Mouse (Mus musculus) lung, postnatal 0 days (tissue): Measurements from ENCODE around the gene Uqcc3. TPM values are rescaled to one million over a fixed set of nuclear protein-coding genes. Genes with fewer than 3 reads are reported as not detected.
"Not testable (repeated sequence)": the region's sequence is repeated elsewhere in the genome, so short reads cannot be mapped to it uniquely, and the experiment has no call there.

Experiments used
- ATAC-seq: fragments of 200-750 bp; cut with Nextera tagmentation; 2 replicates; pipeline ENCODE4 v1.8.0; 2017; ENCODE audit warnings: moderate library complexity
- DNase-seq: peaks from one replicate; pipeline ENCODE4 v3.0.0-alpha.2; 2016; ENCODE audit warnings: low spot score
- H3K27ac ChIP-seq: fragments of 300-500 bp; sonication (generic); 2 replicates; pipeline ENCODE4 v1.5.1; 2014; ENCODE audit warnings: antibody characterized with exemption, mild to moderate bottlenecking, low read length, mixed read lengths
- H3K27me3 ChIP-seq: fragments of 300-500 bp; sonication (generic); replicated peaks from 2 replicates; pipeline ENCODE4 v1.6.1; 2014; ENCODE audit warnings: low read length, mixed read lengths; ENCODE audit not compliant: insufficient read depth
- H3K36me3 ChIP-seq: fragments of 300-500 bp; sonication (generic); 2 replicates; pipeline ENCODE4 v1.6.1; 2014; ENCODE audit warnings: low read length, mixed read lengths; ENCODE audit not compliant: insufficient read depth
- H3K4me1 ChIP-seq: fragments of 300-500 bp; sonication (generic); 2 replicates; pipeline ENCODE4 v1.6.1; 2014; ENCODE audit warnings: antibody characterized with exemption, low read depth, low read length, mixed read lengths; ENCODE audit not compliant: insufficient read depth
- H3K4me2 ChIP-seq: fragments of 300-500 bp; sonication (generic); replicated peaks from 2 replicates; pipeline ENCODE4 v1.6.1; 2014; ENCODE audit warnings: low read depth, mild to moderate bottlenecking, low read length, moderate library complexity, mixed read lengths
- H3K4me3 ChIP-seq: fragments of 300-500 bp; sonication (generic); 2 replicates; pipeline ENCODE4 v1.5.1; 2014; ENCODE audit warnings: low read depth, low read length
- H3K9ac ChIP-seq: fragments of 300-500 bp; sonication (generic); replicated peaks from 2 replicates; pipeline ENCODE4 v1.6.1; 2014; ENCODE audit warnings: low read depth, mild to moderate bottlenecking
- H3K9me3 ChIP-seq: fragments of 300-500 bp; sonication (generic); 2 replicates; pipeline ENCODE4 v1.6.1; 2016; ENCODE audit warnings: low read length, mixed read lengths
- CTCF ChIP-seq: IDR thresholded peaks from 2 replicates; pipeline ENCODE4 v1.5.1; 2016; ENCODE audit warnings: antibody characterized with exemption, mild to moderate bottlenecking
- EP300 ChIP-seq: IDR thresholded peaks from 2 replicates; pipeline ENCODE4 v1.6.1; 2016; ENCODE audit warnings: antibody characterized with exemption, mild to moderate bottlenecking, control low read depth
- WGBS: fragments of 180-500 bp; shearing (Covaris S2); extraction: QIAGEN DNeasy Blood & Tissue Kit; methylation state at CpG from one replicate; pipeline ENCODE4 v1.1.7; 2014; 5-methylcytosine and 5-hydroxymethylcytosine counted together
- polyA plus RNA-seq: library from polyadenylated mRNA; unstranded; fragments of >200 nt; fragmentation: Nextera tagmentation; extraction: Ambion mirVana; gene quantifications from 2 replicates; pipeline ENCODE4 v1.2.1, GENCODE M21; 2015

Gene Uqcc3
- polyA plus RNA-seq, 1 experiment from 2014 or later: 84.3 TPM

DNA sequence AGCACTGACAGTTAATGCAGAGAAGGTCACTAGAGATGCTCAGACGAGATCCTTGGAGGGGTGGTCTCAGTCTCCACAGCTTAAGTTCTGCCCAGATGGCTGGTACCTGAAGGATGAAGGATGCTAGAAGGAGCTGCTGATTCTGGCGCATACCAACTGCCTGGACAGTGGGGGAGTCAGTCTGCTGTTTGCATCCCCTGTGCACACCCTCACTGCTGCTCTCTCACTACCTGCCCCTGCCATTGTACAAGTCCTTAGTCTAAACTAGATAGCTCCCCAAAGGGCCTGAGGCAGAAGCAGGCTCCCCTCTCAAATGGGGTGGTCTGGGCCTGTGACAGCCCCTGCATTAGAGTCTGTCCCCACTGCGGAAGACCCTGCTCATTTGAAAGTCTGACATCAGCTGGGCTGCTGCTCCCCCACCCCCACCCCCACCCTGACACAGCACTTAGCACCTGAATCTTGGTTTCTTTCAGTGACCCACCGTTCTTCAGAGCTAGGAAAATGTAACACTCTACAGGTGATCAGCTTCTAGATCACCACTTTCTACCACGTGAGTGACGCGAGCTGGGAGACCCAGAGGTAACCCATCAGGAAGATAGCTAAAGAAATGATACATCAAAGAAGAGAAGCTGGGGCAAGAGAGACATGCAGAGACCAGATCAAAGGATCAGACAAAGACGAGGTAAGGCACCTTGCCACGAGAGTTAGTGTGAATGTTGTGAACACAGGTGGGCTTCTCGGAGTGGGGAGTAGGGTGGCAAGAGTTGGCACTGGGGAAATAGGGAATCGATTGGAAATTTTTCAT lies 41.4 kb downstream of the Uqcc3 start, which contains the start of gene Gng3:
Gene Gng3 (minus strand): TSS at position 92 of the 805 bp plus-strand sequence.
- DNase-seq (no peak), ATAC-seq (no peak)

DNA sequence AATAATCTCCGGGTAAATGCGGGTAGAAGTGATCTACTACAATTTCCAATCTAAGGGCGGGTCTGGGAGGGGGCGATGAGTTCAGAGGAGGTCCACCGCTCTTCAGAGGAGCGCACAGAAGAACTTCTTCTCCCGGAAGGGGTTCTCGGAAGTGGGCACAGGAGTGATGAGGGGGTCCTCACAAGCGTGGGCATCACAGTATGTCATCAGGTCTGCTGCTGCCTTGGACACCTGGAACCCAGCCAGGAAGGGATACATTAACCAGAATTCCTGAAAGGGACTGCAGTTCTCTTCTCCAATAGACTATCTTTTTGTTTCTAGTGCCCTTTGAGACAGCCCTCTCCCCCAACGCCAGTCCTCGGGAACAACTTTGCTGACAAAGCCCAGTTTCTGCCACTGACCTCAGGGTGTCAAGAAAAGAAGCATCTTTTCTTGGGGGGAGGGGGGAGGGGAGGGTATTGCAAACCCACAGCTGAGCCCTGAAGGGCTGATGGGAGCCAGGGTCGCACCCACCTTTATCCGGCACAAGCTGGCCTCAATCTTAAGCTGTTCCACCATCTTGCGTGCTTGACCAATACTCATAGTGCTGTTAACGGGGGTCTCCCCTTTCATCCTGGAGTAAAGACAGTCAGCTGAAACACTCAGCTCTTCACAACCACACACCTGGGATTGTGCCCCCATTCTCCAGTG lies 42.5 kb downstream of the Uqcc3 start:
- H3K36me3 ChIP-seq: 0 out of 2 replicates have a peak, but pooled peaks cover 6% of the 10 kb centered on the region
- peaks cover 10% of the 10 kb centered on the region; the same call in 1 of the 2 replicates for H3K4me1 ChIP-seq
- peak overlapping the region; percentile 78 for H3K9ac ChIP-seq
- H3K9me3 ChIP-seq: no peaks in the 10 kb centered on the region
- H3K4me3 ChIP-seq: peak overlapping the region; percentile 68
- H3K4me2 ChIP-seq: peak overlapping the region; percentile 82
- DNase-seq (peak; percentile 66), ATAC-seq (0 out of 2 replicates have a peak, but pooled peaks have one; percentile 1)
- no peaks in the 10 kb centered on the region for H3K27me3 ChIP-seq
- 16% methylated on average over 15 of the region's 15 CpGs for WGBS
- TF ChIP-seq EP300 (no peak), CTCF (no peak)
- peak overlapping the region; percentile 91 for H3K27ac ChIP-seq

More for the DNA sequence above, 41.4 kb downstream of the Uqcc3 start, which contains the start of gene Gng3:
- Histone ChIP-seq H3K4me3 (peak within 1 kb of the TSS; percentile 68), H3K4me1 (peaks cover 10% of the 10 kb centered on the region; the same call in 1 of the 2 replicates), H3K27me3 (no peaks in the 10 kb centered on the region), H3K36me3 (0 out of 2 replicates have a peak, but pooled peaks cover 4% of the 10 kb centered on the region), H3K9ac (peak within 1 kb of the TSS; percentile 78), H3K9me3 (no peaks in the 10 kb centered on the region), H3K27ac (peak within 1 kb of the TSS; percentile 91; the same call in 1 of the 2 replicates), H3K4me2 (peak within 1 kb of the TSS; percentile 82)
- WGBS: 74% methylated on average over 11 of the region's 11 CpGs
- TF ChIP-seq CTCF (no peak), EP300 (no peak)

GRCm38 (mm10) chr19:8837251-8837791 lies 43.4 kb downstream of the Uqcc3 start, which contains the start of gene Bscl2:
TSS of gene Bscl2 (plus strand) at chr19:8837467.
- Histone ChIP-seq H3K9ac (peak within 1 kb of the TSS; percentile 78), H3K36me3 (peaks cover 13% of the 10 kb centered on the region; the same call in 1 of the 2 replicates), H3K4me2 (peak within 1 kb of the TSS; percentile 82), H3K4me3 (peak within 1 kb of the TSS; percentile 68), H3K9me3 (no peaks in the 10 kb centered on the region), H3K27me3 (no peaks in the 10 kb centered on the region), H3K27ac (peak within 1 kb of the TSS; percentile 91), H3K4me1 (peaks cover 10% of the 10 kb centered on the region; the same call in 1 of the 2 replicates)
- TF ChIP-seq CTCF (peak; percentile 65), EP300 (no peak; the same call in 1 of the 2 replicates)
- DNase-seq: peak; percentile 91
- WGBS: under 1% methylated on average over 34 of the region's 38 CpGs
- ATAC-seq: peak; percentile 83

- Histone ChIP-seq H3K36me3 (peaks cover 21% of the 10 kb centered on the region; the same call in 1 of the 2 replicates), H3K27ac (0 out of 2 replicates have a peak overlapping the region, but pooled peaks have one; percentile 91)
- not testable (repeated sequence) for ATAC-seq, H3K4me2 ChIP-seq, H3K4me1 ChIP-seq, H3K4me3 ChIP-seq, DNase-seq, H3K9ac ChIP-seq, H3K27me3 ChIP-seq, H3K9me3 ChIP-seq
- WGBS: 95% methylated on average over 10 of the region's 10 CpGs
Measured at GRCm38 (mm10) chr19:8836327-8836726, 44.4 kb downstream of the Uqcc3 start.

DNA sequence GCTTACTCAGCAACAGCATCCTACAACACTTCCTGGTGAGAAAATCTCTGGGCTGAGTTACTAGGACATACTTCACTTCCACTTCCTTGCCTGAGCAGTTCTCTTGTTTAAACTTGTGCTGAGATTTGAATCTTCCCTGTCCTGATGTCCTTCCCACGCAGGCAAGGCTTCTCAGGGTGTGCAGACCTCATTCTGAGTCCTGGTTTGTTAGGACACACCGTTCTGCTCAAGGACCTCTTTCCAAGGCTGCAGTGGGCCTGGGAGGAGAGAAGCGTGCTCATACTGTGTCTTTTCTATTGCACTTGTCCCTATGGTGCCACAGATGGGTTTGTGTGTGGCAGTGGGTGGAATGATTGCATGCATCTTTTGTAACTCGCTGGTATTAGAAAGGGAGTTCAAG lies 47.8 kb downstream of the Uqcc3 start:
- TF ChIP-seq EP300: no peak
- TF ChIP-seq CTCF: no peak
- Histone ChIP-seq H3K9me3 (no peaks in the 10 kb centered on the region), H3K27me3 (no peaks in the 10 kb centered on the region), H3K9ac (no peak overlapping the region), H3K4me3 (no peak overlapping the region), H3K4me2 (no peak overlapping the region), H3K36me3 (peaks cover 42% of the 10 kb centered on the region), H3K4me1 (no peaks in the 10 kb centered on the region), H3K27ac (no peak overlapping the region)
- WGBS: 84% methylated on average over 4 of the region's 4 CpGs
- ATAC-seq: no peak
- DNase-seq: no peak

- Histone ChIP-seq H3K4me1 (no peaks in the 10 kb centered on the region), H3K36me3 (peaks cover 57% of the 10 kb centered on the region), H3K9ac (no peak overlapping the region), H3K4me3 (no peak overlapping the region), H3K9me3 (no peaks in the 10 kb centered on the region), H3K27ac (no peak overlapping the region), H3K4me2 (no peak overlapping the region), H3K27me3 (no peaks in the 10 kb centered on the region)
- no peak for TF ChIP-seq EP300
- peak; percentile 17; the same call in 1 of the 2 replicates for TF ChIP-seq CTCF
- 82% methylated on average over 11 of the region's 11 CpGs for WGBS
- no peak for ATAC-seq
- no peak for DNase-seq
Measured at GRCm38 (mm10) chr19:8831262-8831661, 49.5 kb downstream of the Uqcc3 start.
